Mouse (Mus musculus) liver, embryonic 15.5 days (tissue): Measurements from ENCODE around the gene Tfrc. TPM values are rescaled to one million over a fixed set of nuclear protein-coding genes. Genes with fewer than 3 reads are reported as not detected.
A peak's percentile ranks its signal among the peaks of the same experiment; 100 is the strongest.

Experiments used
- ATAC-seq: fragments of 200-750 bp; cut with Nextera tagmentation; 2 replicates; pipeline ENCODE4 v1.8.0; 2017; ENCODE audit warnings: moderate number of reproducible peaks, mild to moderate bottlenecking, moderate library complexity; ENCODE audit not compliant: insufficient read depth
- H3K27ac ChIP-seq: fragments of 300-500 bp; sonication (generic); replicated peaks from 2 replicates; pipeline ENCODE4 v1.5.1; 2015; ENCODE audit warnings: mild to moderate bottlenecking, inconsistent platforms
- H3K27me3 ChIP-seq: fragments of 300-500 bp; sonication (generic); 2 replicates; pipeline ENCODE4 v1.6.1; 2015; ENCODE audit warnings: mild to moderate bottlenecking, inconsistent platforms
- H3K36me3 ChIP-seq: fragments of 300-500 bp; sonication (generic); replicated peaks from 2 replicates; pipeline ENCODE4 v1.6.1; 2015; ENCODE audit warnings: moderate library complexity, mild to moderate bottlenecking, inconsistent platforms
- H3K4me1 ChIP-seq: fragments of 300-500 bp; sonication (generic); replicated peaks from 2 replicates; pipeline ENCODE4 v1.6.1; 2015; ENCODE audit warnings: inconsistent platforms
- H3K4me2 ChIP-seq: fragments of 300-500 bp; sonication (generic); 2 replicates; pipeline ENCODE4 v1.6.1; 2015; ENCODE audit warnings: moderate library complexity, mild to moderate bottlenecking, inconsistent platforms
- H3K4me3 ChIP-seq: fragments of 300-500 bp; sonication (generic); replicated peaks from 2 replicates; pipeline ENCODE4 v1.5.1; 2015; ENCODE audit warnings: mild to moderate bottlenecking, inconsistent platforms
- H3K9ac ChIP-seq: fragments of 300-500 bp; sonication (generic); 2 replicates; pipeline ENCODE4 v1.6.1; 2015; ENCODE audit warnings: moderate library complexity, mild to moderate bottlenecking, inconsistent platforms
- H3K9me3 ChIP-seq: fragments of 300-500 bp; sonication (generic); replicated peaks from 2 replicates; pipeline ENCODE4 v1.6.1; 2016; ENCODE audit warnings: inconsistent platforms
- WGBS: fragments of 180-500 bp; shearing (Covaris S2); methylation state at CpG from one replicate; pipeline ENCODE4 v1.1.7; 2015; ENCODE audit warnings: mixed read lengths; ENCODE audit not compliant: insufficient replicate concordance; 5-methylcytosine and 5-hydroxymethylcytosine counted together
- polyA plus RNA-seq: library from polyadenylated mRNA; unstranded; fragments of >200 nt; fragmentation: Nextera tagmentation; extraction: Ambion mirVana; gene quantifications from 2 replicates; pipeline ENCODE4 v1.2.1, GENCODE M21; 2015

Gene Tfrc
- polyA plus RNA-seq, 1 experiment from 2014 or later: 299 TPM

DNA sequence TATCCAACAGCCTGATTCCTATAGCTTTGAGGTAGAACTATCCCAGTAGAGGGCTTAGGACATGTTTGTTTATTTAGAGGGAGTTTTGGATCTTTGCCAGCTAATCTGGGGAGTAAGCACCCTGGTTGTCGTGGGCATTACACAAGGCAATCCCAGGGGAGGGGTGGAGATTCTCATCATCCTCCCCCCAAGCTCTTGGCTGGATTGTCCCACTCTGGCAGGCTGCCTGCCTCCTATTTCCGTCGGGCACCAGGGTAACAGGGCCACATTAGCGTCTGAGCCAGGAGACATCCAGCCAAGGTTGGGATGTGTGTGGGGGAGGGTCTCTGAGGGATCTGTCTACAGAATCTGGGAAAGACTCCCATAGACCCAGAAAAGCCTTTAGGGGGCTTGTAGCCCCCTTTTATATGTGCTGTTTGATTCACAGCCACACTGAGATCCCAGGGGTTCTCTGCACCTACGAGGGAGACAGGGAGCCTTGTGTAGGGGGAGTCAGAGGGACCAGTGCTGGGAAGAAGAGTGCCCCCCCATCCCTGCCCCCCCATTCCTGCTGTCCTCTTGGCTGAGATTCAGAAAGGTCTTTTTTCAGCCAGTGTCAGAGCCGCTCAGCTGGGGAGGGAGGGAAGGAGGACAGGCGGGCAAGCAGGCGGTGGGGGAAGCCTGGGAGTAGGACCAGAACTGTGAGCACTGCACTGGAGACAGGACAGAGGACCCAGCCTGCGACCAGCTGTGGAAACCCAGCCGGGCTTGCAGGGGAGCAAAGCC lies 52.0 kb downstream of the Tfrc start:
- H3K27me3 ChIP-seq: no peaks in the 10 kb centered on the region
- H3K4me3 ChIP-seq: no peak overlapping the region
- peaks cover 98% of the 10 kb centered on the region for H3K4me1 ChIP-seq
- peak; percentile 10; the same call in 1 of the 2 replicates for ATAC-seq
- H3K36me3 ChIP-seq: no peaks in the 10 kb centered on the region
- no peak overlapping the region for H3K9ac ChIP-seq
- H3K27ac ChIP-seq: peak overlapping the region; percentile 48
- no peak overlapping the region for H3K4me2 ChIP-seq
- 49% methylated on average over 10 of the region's 10 CpGs for WGBS
- H3K9me3 ChIP-seq: no peaks in the 10 kb centered on the region

DNA sequence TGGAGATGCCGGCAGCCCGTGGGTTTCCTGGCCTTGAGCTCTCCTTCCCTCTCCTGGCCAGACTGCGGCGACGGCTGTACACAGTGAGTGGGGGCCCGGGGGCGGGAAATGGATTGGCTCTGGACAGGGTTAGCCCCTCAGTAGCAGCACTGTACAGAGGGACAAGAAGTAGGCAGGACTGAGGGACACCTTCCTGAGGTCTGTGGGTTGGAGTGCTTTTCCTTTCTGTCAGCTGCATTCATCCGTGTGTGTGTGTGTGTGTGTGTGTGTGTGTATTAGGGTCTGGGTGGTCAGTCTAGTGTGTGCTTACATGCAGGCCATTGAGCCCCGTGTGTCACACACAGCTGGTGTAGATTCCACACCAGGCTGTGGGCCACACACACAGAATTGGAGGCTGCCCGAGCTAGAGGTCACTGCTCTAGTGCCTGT lies 52.8 kb downstream of the Tfrc start:
- Histone ChIP-seq H3K9me3 (no peaks in the 10 kb centered on the region), H3K27me3 (no peaks in the 10 kb centered on the region), H3K36me3 (no peaks in the 10 kb centered on the region), H3K9ac (no peak overlapping the region), H3K4me2 (no peak overlapping the region; the same call in 1 of the 2 replicates), H3K4me1 (peaks cover 99% of the 10 kb centered on the region), H3K27ac (0 out of 2 replicates have a peak overlapping the region, but pooled peaks have one; percentile 34), H3K4me3 (no peak overlapping the region)
- no peak for ATAC-seq
- 45% methylated on average over 10 of the region's 10 CpGs for WGBS

DNA sequence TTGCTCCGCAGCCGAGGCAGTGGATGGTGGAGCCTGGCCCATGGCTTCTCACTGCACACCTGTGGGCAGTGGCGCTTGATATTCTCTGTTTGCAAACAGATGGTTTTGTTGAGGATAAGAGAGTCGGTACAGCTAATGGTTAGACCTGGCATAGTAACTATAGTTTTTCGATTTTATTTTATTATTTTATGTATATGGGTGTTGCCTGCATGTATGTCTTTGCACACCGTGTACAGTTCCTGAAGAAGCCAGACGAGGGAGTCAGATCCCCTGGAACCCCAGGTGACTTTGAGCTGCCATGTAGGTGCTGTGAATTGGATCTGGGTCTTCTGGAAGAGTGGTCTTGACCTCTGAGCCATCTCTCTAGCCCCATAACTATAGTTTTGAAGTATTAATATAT lies 53.7 kb downstream of the Tfrc start:
- no peak overlapping the region for H3K4me2 ChIP-seq
- peaks cover 99% of the 10 kb centered on the region for H3K4me1 ChIP-seq
- 75% methylated on average over 7 of the region's 7 CpGs for WGBS
- no peak overlapping the region for H3K4me3 ChIP-seq
- H3K9ac ChIP-seq: no peak overlapping the region
- no peaks in the 10 kb centered on the region for H3K36me3 ChIP-seq
- ATAC-seq: no peak
- H3K27ac ChIP-seq: no peak overlapping the region
- H3K27me3 ChIP-seq: no peaks in the 10 kb centered on the region
- no peaks in the 10 kb centered on the region for H3K9me3 ChIP-seq

DNA sequence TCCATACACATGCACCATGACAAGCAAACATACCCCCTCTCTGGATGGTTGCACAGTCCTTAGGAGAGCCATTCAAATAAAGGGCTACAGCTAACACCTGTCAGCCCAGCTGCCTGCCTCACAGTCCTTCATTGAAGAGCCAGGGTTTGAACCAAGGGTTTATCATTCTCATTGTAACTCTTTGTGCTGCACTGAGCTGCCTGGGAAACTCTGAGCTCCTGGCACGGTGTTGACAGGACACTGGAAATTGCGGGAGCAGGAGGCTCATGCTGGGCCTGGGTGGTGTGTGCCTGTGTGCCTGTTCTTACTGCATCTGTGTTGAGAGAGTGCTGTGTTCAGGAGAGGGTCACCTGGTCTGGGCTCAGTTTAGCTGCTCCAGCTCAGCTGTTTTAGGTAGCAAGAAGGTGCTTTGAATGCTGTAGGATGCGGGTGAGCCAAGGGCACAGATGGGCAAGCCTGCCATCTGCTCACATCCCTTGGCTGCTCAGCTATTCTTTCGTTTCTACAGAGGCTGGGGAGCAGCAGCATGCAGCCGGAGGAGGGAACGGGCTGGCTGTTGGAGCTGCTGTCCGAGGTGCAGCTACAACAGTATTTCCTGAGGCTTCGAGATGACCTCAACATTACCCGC lies 54.6 kb downstream of the Tfrc start:
- no peaks in the 10 kb centered on the region for H3K9me3 ChIP-seq
- H3K4me2 ChIP-seq: no peak overlapping the region
- no peak overlapping the region for H3K4me3 ChIP-seq
- no peak for ATAC-seq
- WGBS: 77% methylated on average over 9 of the region's 9 CpGs
- no peaks in the 10 kb centered on the region for H3K36me3 ChIP-seq
- H3K9ac ChIP-seq: peak overlapping the region; percentile 9; the same call in 1 of the 2 replicates
- H3K27me3 ChIP-seq: no peaks in the 10 kb centered on the region
- peak overlapping the region; percentile 95 for H3K27ac ChIP-seq
- H3K4me1 ChIP-seq: peaks cover 100% of the 10 kb centered on the region

DNA sequence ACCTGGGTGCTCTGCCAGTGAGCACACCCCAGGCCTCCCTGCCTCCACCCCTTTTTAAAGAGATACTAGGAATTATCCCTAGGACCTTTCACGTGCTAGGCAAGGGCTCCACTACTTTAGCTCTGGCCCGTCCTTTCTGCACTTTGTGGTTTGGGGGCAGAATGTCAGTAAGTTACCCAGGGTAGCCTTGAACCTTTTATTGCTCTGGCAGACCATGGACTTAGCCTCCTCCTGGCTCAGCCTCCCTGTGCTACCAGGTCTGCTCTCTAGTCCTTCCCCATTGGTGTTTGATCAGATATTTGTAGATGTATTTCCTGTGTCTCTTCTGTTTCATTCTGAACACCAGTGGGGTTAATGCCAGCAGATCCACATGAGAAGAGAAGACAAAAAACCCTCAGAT lies 55.5 kb downstream of the Tfrc start:
- 25% methylated on average over 2 of the region's 2 CpGs for WGBS
- H3K4me1 ChIP-seq: peaks cover 96% of the 10 kb centered on the region
- H3K9ac ChIP-seq: peak overlapping the region; percentile 16; the same call in 1 of the 2 replicates

DNA sequence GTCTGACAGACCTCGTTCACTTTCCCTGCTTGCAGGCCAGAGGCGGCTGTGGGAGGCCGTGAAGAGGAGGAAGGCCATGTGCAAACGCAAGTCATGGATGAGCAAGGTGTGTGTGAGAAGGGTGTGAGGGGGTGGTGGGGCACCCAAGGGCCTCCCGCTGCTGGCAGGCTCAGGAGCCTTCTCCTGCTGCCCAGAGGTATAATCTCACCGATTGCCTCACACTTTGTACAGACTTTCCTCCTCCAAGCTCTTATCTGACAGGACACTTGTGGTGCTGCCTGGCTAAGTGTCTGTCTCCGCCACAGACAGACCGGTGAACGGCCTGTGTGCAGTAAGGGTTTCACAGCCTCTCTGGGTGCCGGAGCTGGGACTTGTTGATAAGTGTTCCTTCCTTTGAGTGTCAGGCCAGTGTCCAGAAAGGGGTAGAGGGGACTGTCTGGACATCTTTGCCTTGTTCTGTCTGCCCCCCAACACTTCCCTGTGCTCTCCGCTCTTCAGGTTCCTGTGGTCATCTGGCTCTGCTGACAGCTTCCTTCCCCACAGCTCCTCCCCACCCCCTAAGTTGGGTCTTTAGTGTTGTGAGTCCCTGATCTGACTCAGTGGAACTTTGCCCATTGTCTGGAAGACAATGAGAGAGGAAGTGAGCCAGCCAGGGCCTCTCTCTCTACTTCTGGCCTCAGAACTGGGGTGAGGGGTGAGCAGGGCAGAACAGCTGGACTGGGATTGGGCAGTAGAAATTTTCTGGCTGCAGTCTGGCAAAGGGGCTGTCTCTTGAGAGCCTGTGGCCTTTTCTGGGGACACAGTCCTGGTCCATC lies 57.3 kb downstream of the Tfrc start:
- peaks cover 9% of the 10 kb centered on the region for H3K36me3 ChIP-seq
- no peaks in the 10 kb centered on the region for H3K27me3 ChIP-seq
- peak; percentile 95 for ATAC-seq
- peak overlapping the region; percentile 63 for H3K4me2 ChIP-seq
- H3K9me3 ChIP-seq: no peaks in the 10 kb centered on the region
- 10% methylated on average over 11 of the region's 11 CpGs for WGBS
- H3K4me3 ChIP-seq: peak overlapping the region; percentile 11
- peak overlapping the region; percentile 95 for H3K27ac ChIP-seq
- peak overlapping the region; percentile 54 for H3K9ac ChIP-seq
- peaks cover 96% of the 10 kb centered on the region for H3K4me1 ChIP-seq

More for the DNA sequence above, 55.5 kb downstream of the Tfrc start:
- peak overlapping the region; percentile 63 for H3K4me2 ChIP-seq
- no peaks in the 10 kb centered on the region for H3K36me3 ChIP-seq
- H3K27ac ChIP-seq: peak overlapping the region; percentile 95
- H3K27me3 ChIP-seq: no peaks in the 10 kb centered on the region
- no peak overlapping the region for H3K4me3 ChIP-seq
- ATAC-seq: no peak
- H3K9me3 ChIP-seq: no peaks in the 10 kb centered on the region

DNA sequence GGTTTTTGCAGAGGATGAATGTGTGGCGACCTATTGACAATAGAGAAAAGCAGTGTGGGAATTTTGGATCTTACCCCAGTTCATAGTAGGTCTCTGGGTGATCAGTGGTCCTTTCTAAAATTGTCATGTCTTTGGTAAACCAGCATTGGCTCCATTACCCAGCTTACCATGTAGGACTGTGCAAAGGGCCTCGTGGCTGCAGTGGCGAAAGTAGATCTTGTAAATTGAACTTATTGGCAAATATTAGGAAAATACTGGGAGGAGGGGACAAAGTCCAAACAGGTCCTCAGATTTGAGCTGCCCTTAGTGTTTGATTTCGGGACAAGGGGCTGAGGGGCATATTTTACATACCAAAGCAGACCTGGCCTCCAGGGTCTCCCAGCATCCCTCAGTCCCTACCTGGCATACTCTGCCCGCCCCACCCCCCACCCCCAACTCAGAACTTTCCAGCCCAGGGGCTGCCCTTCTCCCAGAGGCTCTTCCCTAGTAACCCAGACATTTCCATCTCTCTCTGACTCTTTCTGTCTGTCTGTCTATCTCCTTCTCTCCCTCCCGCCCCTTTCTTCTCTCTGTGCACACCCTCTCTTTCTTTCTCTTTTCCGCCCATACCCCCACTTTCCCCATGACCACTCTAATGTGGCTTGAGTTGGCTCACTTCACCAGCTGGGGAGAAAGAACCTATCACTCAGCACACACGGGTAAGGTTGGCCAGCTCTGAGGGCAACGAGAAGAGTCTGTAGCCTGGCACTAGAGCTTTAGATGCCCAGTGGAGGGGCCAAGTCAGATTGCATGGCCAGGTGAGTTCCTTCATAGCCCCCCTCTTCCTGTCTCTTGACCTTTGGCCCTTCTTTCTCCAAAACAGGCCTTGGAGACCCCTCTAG lies 58.2 kb downstream of the Tfrc start:
- peak overlapping the region; percentile 11; the same call in 1 of the 2 replicates for H3K4me3 ChIP-seq
- no peak for ATAC-seq
- peaks cover 18% of the 10 kb centered on the region for H3K36me3 ChIP-seq
- H3K4me2 ChIP-seq: peak overlapping the region; percentile 63
- peaks cover 96% of the 10 kb centered on the region for H3K4me1 ChIP-seq
- 46% methylated on average over 9 of the region's 9 CpGs for WGBS
- no peaks in the 10 kb centered on the region for H3K9me3 ChIP-seq
- peak overlapping the region; percentile 54 for H3K9ac ChIP-seq
- H3K27ac ChIP-seq: peak overlapping the region; percentile 95
- H3K27me3 ChIP-seq: no peaks in the 10 kb centered on the region

DNA sequence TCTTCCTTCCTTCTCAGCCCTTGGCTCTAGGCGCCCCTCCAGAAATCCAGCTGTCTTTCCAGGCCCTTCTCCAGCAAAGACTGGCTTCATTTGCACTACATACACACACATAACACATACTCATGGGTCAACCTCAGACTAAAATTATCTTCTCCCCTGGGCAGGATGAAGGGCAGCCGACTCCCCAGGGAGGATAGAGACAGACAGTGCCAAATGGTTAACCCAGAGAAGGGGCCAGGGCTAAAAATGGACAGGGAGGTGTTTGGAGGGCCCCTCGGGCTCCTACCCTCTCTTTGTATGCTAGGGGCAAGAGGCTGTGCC lies 58.8 kb downstream of the Tfrc start:
- ATAC-seq: no peak
- H3K4me3 ChIP-seq: no peak overlapping the region
- no peaks in the 10 kb centered on the region for H3K27me3 ChIP-seq
- H3K9ac ChIP-seq: peak overlapping the region; percentile 19; the same call in 1 of the 2 replicates
- H3K36me3 ChIP-seq: peaks cover 18% of the 10 kb centered on the region
- H3K27ac ChIP-seq: peak overlapping the region; percentile 95
- H3K4me1 ChIP-seq: peaks cover 96% of the 10 kb centered on the region
- H3K9me3 ChIP-seq: no peaks in the 10 kb centered on the region
- 63% methylated on average over 3 of the region's 3 CpGs for whole genome bisulfite sequencing
- H3K4me2 ChIP-seq: no peak overlapping the region

DNA sequence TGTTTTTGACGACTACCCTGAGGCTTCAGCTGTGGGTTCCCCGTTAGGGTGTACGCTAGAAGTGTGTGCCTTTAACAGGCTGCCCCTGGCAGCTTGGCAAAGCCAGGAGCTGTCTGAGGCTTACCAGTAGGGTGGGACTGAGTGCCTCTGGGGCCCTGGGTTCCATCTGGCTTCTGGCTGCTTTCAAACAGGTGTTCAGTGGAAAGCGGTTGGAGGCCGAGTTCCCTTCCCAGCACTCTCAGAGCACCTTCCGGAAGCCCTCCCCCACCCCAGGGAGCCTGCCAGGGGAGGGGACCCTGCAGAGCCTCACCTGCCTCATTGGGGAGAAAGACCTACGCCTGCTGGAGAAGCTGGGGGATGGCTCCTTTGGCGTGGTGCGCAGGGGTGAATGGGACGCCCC lies 59.3 kb downstream of the Tfrc start:
- 73% methylated on average over 10 of the region's 10 CpGs for WGBS
- Histone ChIP-seq H3K27me3 (no peaks in the 10 kb centered on the region), H3K9ac (no peak overlapping the region), H3K27ac (peak overlapping the region; percentile 95), H3K4me3 (no peak overlapping the region), H3K36me3 (peaks cover 18% of the 10 kb centered on the region), H3K4me1 (peaks cover 96% of the 10 kb centered on the region), H3K9me3 (no peaks in the 10 kb centered on the region), H3K4me2 (no peak overlapping the region)
- no peak for ATAC-seq

DNA sequence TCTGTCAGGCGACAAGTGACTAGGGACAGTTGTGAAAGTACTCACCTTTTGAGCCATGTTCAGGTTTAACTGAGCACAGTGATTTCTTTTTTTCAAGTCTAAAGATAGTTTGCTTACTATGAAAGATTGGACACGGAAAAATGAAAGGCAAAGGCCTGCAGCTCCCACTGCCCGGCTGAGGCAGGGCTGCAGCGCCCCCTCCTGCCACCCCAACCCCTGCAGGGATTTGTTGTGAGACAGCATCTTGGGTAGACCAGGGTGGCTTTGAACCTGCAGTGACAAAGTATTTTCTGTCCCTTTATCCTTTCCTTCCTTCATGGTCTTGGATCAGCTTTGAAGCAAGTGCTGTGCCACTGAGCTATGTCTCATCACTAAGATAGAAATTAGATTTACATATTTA lies 59.8 kb downstream of the Tfrc start:
- Histone ChIP-seq H3K4me1 (peaks cover 96% of the 10 kb centered on the region), H3K27me3 (no peaks in the 10 kb centered on the region), H3K9me3 (no peaks in the 10 kb centered on the region), H3K4me3 (no peak overlapping the region), H3K4me2 (no peak overlapping the region), H3K36me3 (peaks cover 18% of the 10 kb centered on the region), H3K27ac (peak overlapping the region; percentile 95; the same call in 1 of the 2 replicates), H3K9ac (no peak overlapping the region)
- no peak for ATAC-seq
- 71% methylated on average over 4 of the region's 4 CpGs for WGBS
